Mouse (Mus musculus): Measurements from ENCODE around the gene Rasgrf1.

GRCm38 (mm10) chr9:90027709-90028108 lies 118.0 kb downstream of the Rasgrf1 start:
- no peak for TF ChIP-seq CTCF (IDR thresholded peaks at IDR 0.05; ENCODE audit: control insufficient read depth, insufficient read depth, insufficient read length)
- TF ChIP-seq FOSL1 (IDR thresholded peaks at IDR 0.05; ENCODE audit: insufficient read depth, low read length, poor library complexity, severe bottlenecking): no peak
- TF ChIP-seq USF1 (IDR thresholded peaks at IDR 0.05; ENCODE audit: low read depth): no peak
- no peak for TF ChIP-seq MAX (IDR thresholded peaks at IDR 0.05)
